Mouse (Mus musculus) midbrain, embryonic 12.5 days (tissue): Measurements from ENCODE around the gene Tns3. TPM values are rescaled to one million over a fixed set of nuclear protein-coding genes. Genes with fewer than 3 reads are reported as not detected.
A peak's percentile ranks its signal among the peaks of the same experiment; 100 is the strongest.

Experiments used
- ATAC-seq: fragments of 200-750 bp; cut with Nextera tagmentation; 2 replicates; pipeline ENCODE4 v1.8.0; 2017; ENCODE audit warnings: low read depth, moderate TSS enrichment, moderate library complexity; ENCODE audit not compliant: low FRiP score
- H3K27ac ChIP-seq: fragments of 300-500 bp; sonication (generic); replicated peaks from 2 replicates; pipeline ENCODE4 v1.5.1; 2016; ENCODE audit warnings: mild to moderate bottlenecking
- H3K27me3 ChIP-seq: fragments of 300-500 bp; sonication (generic); 2 replicates; pipeline ENCODE4 v1.6.1; 2016; ENCODE audit warnings: mild to moderate bottlenecking
- H3K36me3 ChIP-seq: fragments of 300-500 bp; sonication (generic); 2 replicates; pipeline ENCODE4 v1.6.1; 2016
- H3K4me1 ChIP-seq: fragments of 300-500 bp; sonication (generic); 2 replicates; pipeline ENCODE4 v1.6.1; 2016
- H3K4me2 ChIP-seq: fragments of 300-500 bp; sonication (generic); replicated peaks from 2 replicates; pipeline ENCODE4 v1.6.1; 2016; ENCODE audit warnings: mild to moderate bottlenecking, moderate library complexity
- H3K4me3 ChIP-seq: fragments of 300-500 bp; sonication (generic); 2 replicates; pipeline ENCODE4 v1.5.1; 2016; ENCODE audit warnings: mild to moderate bottlenecking
- H3K9ac ChIP-seq: fragments of 300-500 bp; sonication (generic); replicated peaks from 2 replicates; pipeline ENCODE4 v1.6.1; 2016; ENCODE audit warnings: mild to moderate bottlenecking, moderate library complexity
- H3K9me3 ChIP-seq: fragments of 300-500 bp; sonication (generic); 2 replicates; pipeline ENCODE4 v1.6.1; 2016; ENCODE audit warnings: mild to moderate bottlenecking
- WGBS: fragments of 180-500 bp; shearing (Covaris S2); methylation state at CpG from one replicate; pipeline ENCODE4 v1.1.7; 2016; 5-methylcytosine and 5-hydroxymethylcytosine counted together
- polyA plus RNA-seq: library from polyadenylated mRNA; unstranded; fragments of >200 nt; fragmentation: Nextera tagmentation; extraction: Ambion mirVana; gene quantifications from 2 replicates; pipeline ENCODE4 v1.2.1, GENCODE M21; 2016

Tns3 gene
- polyA plus RNA-seq, 1 experiment from 2014 or later, result 11.8 TPM

DNA sequence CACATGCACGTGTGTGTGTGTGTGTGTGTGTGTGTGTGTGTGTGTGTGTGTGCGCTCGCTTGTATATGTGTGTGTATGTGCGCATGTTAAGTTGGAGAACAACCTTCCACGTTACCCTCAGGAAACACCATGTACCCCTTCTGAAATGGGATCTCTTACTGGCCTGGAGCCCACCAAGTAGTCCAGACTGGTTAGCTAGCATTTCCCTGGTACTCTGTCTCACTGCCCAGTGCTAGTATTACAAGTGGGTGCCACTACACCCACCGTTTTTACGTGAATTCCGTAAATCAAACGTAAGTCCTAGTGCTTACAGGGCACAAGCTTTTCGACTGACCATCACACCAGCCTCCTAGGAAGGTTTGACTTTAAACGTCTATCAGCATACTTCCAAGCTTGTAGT is 236.7 kb downstream of the Tns3 start:
- 88% methylated on average over 11 of the region's 11 CpGs for WGBS

DNA sequence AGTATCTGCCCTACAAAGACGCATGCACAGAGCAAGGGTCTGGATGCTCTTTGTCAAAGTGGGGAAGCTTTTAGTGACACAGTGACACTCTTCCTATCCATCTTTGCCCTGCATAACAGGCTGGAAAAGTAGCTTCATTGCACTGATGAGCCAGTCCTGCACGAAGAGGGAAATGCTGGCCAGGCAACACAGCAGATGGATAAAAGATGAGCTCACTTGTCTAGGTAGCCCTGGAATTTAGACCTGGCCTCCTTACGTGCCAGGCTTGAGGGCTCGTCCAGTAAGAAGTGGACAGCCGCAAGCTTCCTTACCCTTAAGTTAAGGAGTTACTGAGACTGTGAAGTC is 239.1 kb downstream of the Tns3 start:
- WGBS, result 88% methylated on average over 5 of the region's 5 CpGs
- Histone ChIP-seq H3K9me3 (no peaks in the 10 kb centered on the region), H3K27me3 (no peaks in the 10 kb centered on the region), H3K4me1 (peaks cover 8% of the 10 kb centered on the region; the same call in 1 of the 2 replicates), H3K4me2 (no peak overlapping the region), H3K27ac (no peak overlapping the region), H3K36me3 (no peaks in the 10 kb centered on the region), H3K4me3 (no peak overlapping the region), H3K9ac (no peak overlapping the region)
- no peak for ATAC-seq

More for the DNA sequence above, 236.7 kb downstream of the Tns3 start:
- no peaks in the 10 kb centered on the region for H3K27me3 ChIP-seq
- peaks cover 8% of the 10 kb centered on the region; the same call in 1 of the 2 replicates for H3K4me1 ChIP-seq
- H3K27ac ChIP-seq, result no peak overlapping the region
- no peaks in the 10 kb centered on the region for H3K9me3 ChIP-seq
- H3K9ac ChIP-seq, result no peak overlapping the region
- H3K4me3 ChIP-seq, result no peak overlapping the region
- no peak overlapping the region for H3K4me2 ChIP-seq
- ATAC-seq, result no peak
- no peaks in the 10 kb centered on the region for H3K36me3 ChIP-seq

DNA sequence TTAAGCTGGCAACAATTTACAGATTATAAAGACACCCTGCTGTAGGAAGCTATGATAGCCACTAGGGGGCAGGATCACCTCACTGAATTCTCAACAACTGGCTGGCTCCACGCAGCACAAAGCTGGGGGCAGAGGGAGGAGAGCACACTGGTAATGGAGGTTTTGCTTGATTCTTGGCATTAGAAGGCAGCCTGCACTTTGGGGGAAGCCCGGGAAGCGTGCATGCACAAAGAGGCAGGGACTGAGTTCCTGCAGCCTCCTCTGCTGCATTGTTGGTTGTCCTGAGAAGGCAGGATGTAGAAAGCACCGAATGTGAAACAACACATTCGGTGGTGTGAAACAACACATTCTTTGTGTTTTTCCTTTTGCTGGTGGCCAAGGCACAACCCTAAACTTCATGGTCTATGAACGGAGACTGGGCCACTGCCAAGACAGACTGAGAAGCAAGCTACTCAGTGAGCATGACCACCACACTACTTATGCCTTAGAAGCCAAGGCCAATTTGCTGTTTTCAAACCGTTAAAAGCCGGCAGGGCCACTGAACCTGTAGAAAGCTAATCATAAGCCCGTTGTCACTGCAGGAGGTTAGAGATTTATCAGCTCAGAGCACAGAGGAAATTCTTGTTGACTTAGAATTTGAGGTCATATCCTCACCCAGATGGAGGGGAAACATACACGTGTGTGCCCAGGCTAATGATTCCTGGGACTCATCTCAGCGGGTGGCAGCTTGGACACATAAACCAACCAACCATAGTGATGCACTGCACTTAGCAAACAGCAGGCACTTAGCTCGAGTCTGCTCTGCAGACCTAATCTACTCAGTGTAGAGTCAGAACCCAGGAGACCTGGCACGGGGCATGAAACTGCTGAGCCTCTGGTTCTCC is 239.8 kb downstream of the Tns3 start:
- H3K36me3 ChIP-seq, result no peaks in the 10 kb centered on the region
- H3K4me3 ChIP-seq, result no peak overlapping the region
- no peak overlapping the region for H3K9ac ChIP-seq
- 46% methylated on average over 13 of the region's 13 CpGs for WGBS
- H3K4me2 ChIP-seq, result 0 out of 2 replicates have a peak overlapping the region, but pooled peaks have one; percentile 23
- peaks cover 8% of the 10 kb centered on the region; the same call in 1 of the 2 replicates for H3K4me1 ChIP-seq
- H3K27me3 ChIP-seq, result no peaks in the 10 kb centered on the region
- H3K27ac ChIP-seq, result no peak overlapping the region
- ATAC-seq, result peak; percentile 92
- H3K9me3 ChIP-seq, result no peaks in the 10 kb centered on the region

DNA sequence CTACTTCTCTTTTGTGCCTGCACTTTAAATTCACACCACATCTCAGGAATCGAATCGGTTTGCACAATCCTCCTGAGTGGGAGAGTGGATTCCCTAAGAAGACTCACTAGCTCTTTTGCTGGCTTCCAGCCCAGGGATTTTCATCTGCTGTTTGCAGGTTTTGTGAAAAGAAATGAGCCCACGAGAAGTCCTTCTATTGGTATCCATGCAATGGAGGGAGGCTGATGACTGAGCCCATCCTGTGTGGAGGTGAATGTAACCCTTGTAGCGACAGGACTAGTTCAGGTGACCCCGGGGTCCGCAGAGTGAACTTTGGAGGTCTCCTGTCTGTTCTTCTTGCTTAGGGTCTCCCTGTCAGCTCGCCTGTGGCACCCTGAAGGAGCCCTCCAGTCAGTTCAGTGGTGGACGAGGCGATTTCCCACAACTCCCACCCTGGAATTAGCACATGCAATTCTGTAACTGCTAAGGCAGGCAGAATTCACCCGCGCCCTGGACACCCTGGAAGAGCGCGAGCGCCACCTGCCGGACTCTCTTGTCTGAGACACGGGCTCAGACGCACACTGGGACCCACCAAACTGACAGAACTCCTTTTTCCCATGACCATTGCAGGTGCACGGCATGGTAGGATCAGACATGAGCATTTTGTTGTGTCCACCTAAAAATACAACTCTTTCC is 259.0 kb downstream of the Tns3 start:
- ATAC-seq, result peak; percentile 76
- WGBS, result 33% methylated on average over 18 of the region's 18 CpGs
- H3K9ac ChIP-seq, result no peak overlapping the region

DNA sequence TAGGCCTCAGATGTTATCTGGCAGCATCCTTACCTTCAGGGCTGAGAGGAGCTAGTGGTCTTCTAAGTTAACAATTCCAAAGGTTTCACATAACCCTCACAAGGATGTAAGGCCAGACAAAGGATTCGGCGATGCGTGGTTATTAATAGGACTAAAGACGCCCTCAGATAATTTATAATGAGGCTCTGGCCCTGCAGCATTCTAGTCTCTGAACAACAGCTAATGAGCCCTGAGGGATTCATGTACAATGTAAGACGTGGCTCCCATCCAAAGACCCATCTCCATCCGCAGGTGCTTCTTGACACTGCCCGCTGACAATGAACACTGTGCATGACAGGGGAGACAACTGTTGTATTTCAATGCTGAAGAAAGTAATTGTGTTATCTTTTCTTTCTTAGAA is 263.0 kb downstream of the Tns3 start:
- no peak overlapping the region for H3K4me3 ChIP-seq
- no peak overlapping the region for H3K4me2 ChIP-seq
- peak; percentile 63; the same call in 1 of the 2 replicates for ATAC-seq
- WGBS, result 69% methylated on average over 7 of the region's 7 CpGs
- no peaks in the 10 kb centered on the region for H3K36me3 ChIP-seq
- H3K9me3 ChIP-seq, result no peaks in the 10 kb centered on the region
- no peaks in the 10 kb centered on the region for H3K27me3 ChIP-seq
- H3K9ac ChIP-seq, result no peak overlapping the region
- no peaks in the 10 kb centered on the region for H3K4me1 ChIP-seq
- H3K27ac ChIP-seq, result no peak overlapping the region

More for the DNA sequence above, 259.0 kb downstream of the Tns3 start:
- Histone ChIP-seq H3K27me3 (no peaks in the 10 kb centered on the region), H3K36me3 (no peaks in the 10 kb centered on the region), H3K4me1 (no peaks in the 10 kb centered on the region), H3K9me3 (no peaks in the 10 kb centered on the region), H3K27ac (no peak overlapping the region), H3K4me2 (no peak overlapping the region), H3K4me3 (no peak overlapping the region)

DNA sequence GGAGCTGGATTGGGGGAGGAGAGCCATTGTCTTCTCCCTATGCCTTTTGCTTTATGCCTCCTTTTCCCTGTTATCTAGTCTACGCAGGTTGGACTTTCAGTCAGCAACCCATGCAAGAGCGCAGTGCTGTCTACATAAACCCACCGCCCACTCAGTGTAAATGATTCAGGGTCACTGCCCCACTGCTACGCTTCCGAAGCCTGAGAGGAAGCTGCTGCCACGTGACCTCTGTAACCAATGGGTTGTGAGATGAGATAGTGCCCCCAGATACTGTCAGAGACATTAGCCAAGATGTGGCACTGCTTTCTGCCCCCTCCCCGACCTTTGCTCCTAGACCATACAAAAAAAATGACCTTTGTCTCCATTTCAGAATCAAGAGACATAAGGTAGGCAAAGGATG is 268.0 kb downstream of the Tns3 start:
- no peak overlapping the region for H3K4me3 ChIP-seq
- H3K4me2 ChIP-seq, result no peak overlapping the region
- H3K27me3 ChIP-seq, result no peaks in the 10 kb centered on the region
- no peak for ATAC-seq
- no peaks in the 10 kb centered on the region for H3K9me3 ChIP-seq
- 89% methylated on average over 7 of the region's 7 CpGs for WGBS
- no peaks in the 10 kb centered on the region for H3K36me3 ChIP-seq
- no peak overlapping the region for H3K27ac ChIP-seq
- no peak overlapping the region for H3K9ac ChIP-seq
- no peaks in the 10 kb centered on the region for H3K4me1 ChIP-seq

DNA sequence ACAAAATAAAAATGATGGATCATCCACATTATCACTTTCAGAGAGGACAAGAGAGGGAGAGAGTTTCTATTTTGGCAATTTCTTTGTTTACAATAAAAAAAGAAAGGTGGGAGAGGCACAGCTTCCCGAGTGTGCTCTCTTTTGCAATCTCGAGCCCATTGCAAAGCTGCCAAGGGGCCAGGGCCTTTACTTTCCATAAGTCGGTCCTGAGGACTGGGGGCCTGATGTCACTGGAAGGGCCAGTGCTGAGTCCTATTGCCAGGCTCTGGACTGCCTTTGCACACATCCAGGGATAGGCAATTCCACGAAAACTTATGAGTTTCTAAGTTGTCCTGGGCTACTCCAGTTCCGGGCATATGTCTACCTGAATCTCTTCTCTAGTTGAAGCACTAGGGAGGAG is 272.8 kb downstream of the Tns3 start:
- WGBS, result 83% methylated on average over 5 of the region's 5 CpGs
- Histone ChIP-seq H3K36me3 (no peaks in the 10 kb centered on the region), H3K4me3 (no peak overlapping the region), H3K27ac (no peak overlapping the region), H3K9ac (no peak overlapping the region), H3K9me3 (no peaks in the 10 kb centered on the region), H3K4me1 (no peaks in the 10 kb centered on the region), H3K4me2 (no peak overlapping the region), H3K27me3 (no peaks in the 10 kb centered on the region)
- ATAC-seq, result no peak

DNA sequence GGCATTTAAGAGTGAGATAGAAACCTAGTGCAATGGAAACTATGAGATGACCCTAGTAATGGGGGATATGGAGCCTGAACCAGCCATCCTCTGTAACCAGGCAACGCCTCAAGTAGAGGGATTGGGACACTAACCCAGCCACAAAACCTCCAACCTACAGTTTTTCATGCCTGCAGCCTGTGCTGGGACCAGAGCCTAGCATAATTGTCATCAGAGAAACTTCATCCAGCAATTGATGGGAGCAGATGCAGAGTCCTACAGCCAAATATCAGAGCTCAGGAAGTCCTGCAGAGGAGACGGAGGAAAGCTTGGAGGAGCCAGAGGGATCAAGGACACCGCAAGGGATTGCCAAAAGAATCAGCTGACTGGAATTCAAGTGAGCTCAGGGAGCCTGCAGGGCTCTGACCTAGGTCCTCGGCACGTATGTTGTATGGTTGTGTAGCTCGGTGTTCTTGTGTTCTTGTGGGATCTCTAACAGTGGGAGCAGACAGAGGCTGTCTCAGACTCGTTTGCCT is 278.4 kb downstream of the Tns3 start:
- 89% methylated on average over 7 of the region's 7 CpGs for WGBS
- Histone ChIP-seq H3K9ac (no peak overlapping the region), H3K27ac (no peak overlapping the region), H3K36me3 (no peaks in the 10 kb centered on the region), H3K27me3 (no peaks in the 10 kb centered on the region), H3K9me3 (no peaks in the 10 kb centered on the region), H3K4me1 (no peaks in the 10 kb centered on the region), H3K4me2 (no peak overlapping the region), H3K4me3 (no peak overlapping the region)
- no peak for ATAC-seq
